Mouse (Mus musculus) kidney, postnatal 36 days (tissue): ENCODE measurements at regions not wholly inside any gene's neighbourhood (a gene's known extent, or its start where the extent isn't known, plus 50 kb on each side); places are given as distances from the start of the nearest gene placed in this dataset.

ENCODE experiments used
- DNase-seq, 2 experiments: peaks; one replicate each; pipeline ENCODE4 v3.0.0; 2021 to 2022; ENCODE audit warnings: mixed read lengths in 2 of 2

GRCm38 (mm10) chr10:21831002-21831696, 50.8 kb upstream of the Sgk1 start:
- no peak for DNase-seq
